Comparison of ENCODE assay signal across 15 mouse cellular contexts in the genomic region with DNA sequence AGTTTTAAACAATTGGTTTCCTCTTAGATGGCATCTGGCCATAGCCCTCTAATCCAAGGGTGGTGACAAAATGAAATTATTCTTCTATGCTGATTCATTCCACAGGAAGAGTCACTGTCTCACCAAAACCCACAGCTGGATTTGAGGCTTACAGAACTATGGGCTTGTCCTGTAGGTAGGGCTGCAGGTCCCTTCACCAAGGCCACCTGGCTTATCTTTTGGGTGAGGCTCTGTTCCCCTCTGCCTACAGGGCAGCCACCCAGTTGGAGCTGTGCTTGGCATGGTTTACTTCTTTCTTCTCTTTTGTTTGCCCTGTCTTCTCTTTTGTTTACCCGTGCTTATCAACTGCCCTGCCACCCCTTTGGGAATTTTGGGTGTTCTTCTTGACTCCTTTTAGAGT.
"Had no signal": no experiment of that assay in that cellular context is flagged by ENCODE, and none has a peak within 500 bp of the region (broad histone marks: within the 10 kb centered on the region; RNA-seq: fewer than 3 reads in every experiment).

No protein-coding gene starts in this region.

- H3K4me3 ChIP-seq: neural tube, embryonic 15.5 days; stomach, embryonic 15.5 days had no signal

- H3K36me3 ChIP-seq: neural tube, embryonic 15.5 days; stomach, embryonic 15.5 days had no signal

- H3K9me3 ChIP-seq: neural tube, embryonic 15.5 days; stomach, embryonic 15.5 days had no signal

- H3K4me1 ChIP-seq: neural tube, embryonic 15.5 days; stomach, embryonic 15.5 days had no signal

- H3K27me3 ChIP-seq: neural tube, embryonic 15.5 days; stomach, embryonic 15.5 days had no signal

- H3K4me2 ChIP-seq: neural tube, embryonic 15.5 days; stomach, embryonic 15.5 days had no signal

- H3K27ac ChIP-seq: neural tube, embryonic 15.5 days; stomach, embryonic 15.5 days; stomach, postnatal 0 days had no signal

- DNase-seq: retina, postnatal 1 day; right cerebral cortex, adult 18-20 months; right cerebral cortex, postnatal 14 days; right cerebral cortex, postnatal 25 days; right cerebral cortex, postnatal 4 days; spleen, adult 18-20 months; thymus, adult 18-20 months; thymus, adult 2 months; thymus, postnatal 14 days; thymus, postnatal 25 days; thymus, postnatal 36 days; thymus, postnatal 4 days had no signal

- H3K9ac ChIP-seq: neural tube, embryonic 15.5 days; stomach, embryonic 15.5 days had no signal
